ENCODE assay signal across 13 mouse cellular contexts in genomic region chr3:156232111-156232510, GRCm38 (mm10).
A peak's percentile ranks its signal among the peaks of the same experiment; 100 is the strongest.
DNase-seq lines count a peak whose midpoint lies in the region; TF ChIP-seq lines count a peak whose summit lies in the region.
"Had no signal": no experiment of that assay in that cellular context is flagged by ENCODE, and none has a peak within 500 bp of the region (broad histone marks: within the 10 kb centered on the region; RNA-seq: fewer than 3 reads in every experiment).

No protein-coding gene starts in this region.

- DNase-seq in layer of hippocampus, adult 11-12 months (ENCODE audit: low spot score): peak; percentile 5
- DNase-seq in layer of hippocampus, postnatal 14 days (ENCODE audit: low spot score in 2 of 2): no peak
- DNase-seq in Muller cell, postnatal 12 days (ENCODE audit: inconsistent ontology term): peak; percentile 70
- DNase-seq in brain, embryonic 14.5 days (ENCODE audit: low read depth): peak; percentile 25
- peak; percentile 6 to 14 for DNase-seq in cerebellum, postnatal 14 days
- no peak for DNase-seq in embryo, embryonic 11 days
- no peak for DNase-seq in thymus, postnatal 4 days
- DNase-seq: adrenal gland, adult 2 months; B cell, adult 2 months; gastrocnemius, postnatal 25 days; kidney, adult 11 months; liver, embryonic 13.5 days; thymus, postnatal 25 days had no signal

- TF ChIP-seq POLR2A in brain, embryonic 14.5 days (IDR thresholded peaks at IDR 0.05; ENCODE audit: borderline replicate concordance, extremely low read depth, insufficient read depth, insufficient read length, poor library complexity, severe bottlenecking): no peak

- no peak for TF ChIP-seq CTCF in brain, embryonic 14.5 days (IDR thresholded peaks at IDR 0.05; ENCODE audit: borderline replicate concordance, extremely low read depth, insufficient read depth, insufficient read length)

Comparison
In these comparisons a context has a peak if more than half of its experiments do, and no peak if none do; other contexts are left out.
1. DNase-seq: peak in layer of hippocampus, adult 11-12 months (single experiment), Muller cell, postnatal 12 days (single experiment), brain, embryonic 14.5 days (single experiment) and cerebellum, postnatal 14 days (2 of 2); none in layer of hippocampus, postnatal 14 days (0 of 2), embryo, embryonic 11 days (single experiment) and thymus, postnatal 4 days (single experiment).